Mouse (Mus musculus) megakaryocyte, embryonic 14.5 days (primary cell): ENCODE measurements at regions not wholly inside any gene's neighbourhood (a gene's known extent, or its start where the extent isn't known, plus 50 kb on each side); places are given as distances from the start of the nearest gene placed in this dataset.

Source experiments
- FLI1 ChIP-seq: IDR thresholded peaks from 2 replicates; pipeline ENCODE4 v1.6.1; 2012; ENCODE audit warnings: low read length, inconsistent platforms, mixed read lengths
- GATA1 ChIP-seq: IDR thresholded peaks from 3 replicates; pipeline ENCODE4 v1.6.1; 2012; ENCODE audit warnings: mixed read lengths, low read length, inconsistent platforms, borderline replicate concordance

DNA sequence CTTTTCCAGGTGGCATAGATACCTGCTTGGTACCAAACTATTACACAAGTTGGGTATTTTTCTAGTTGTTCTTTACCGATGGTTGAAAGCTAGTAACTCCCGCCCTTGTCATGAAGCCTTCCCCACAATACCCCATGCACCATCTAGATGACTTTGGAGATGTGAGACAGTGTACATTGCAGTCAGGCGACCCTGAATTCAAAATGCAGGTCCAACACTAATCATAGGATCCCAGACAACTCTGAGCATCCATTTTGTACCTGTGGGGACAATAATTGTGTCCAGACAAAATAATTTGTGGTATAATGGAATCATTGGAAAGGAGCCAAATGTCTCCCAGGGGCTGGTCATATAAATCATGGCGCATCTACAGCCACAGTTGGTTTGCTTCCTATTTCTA, 54.7 kb upstream of the Ldb2 start:
- no peak for TF ChIP-seq GATA1
- no peak for TF ChIP-seq FLI1
